Mouse (Mus musculus): Measurements from ENCODE around the gene Ripk1.
"Not testable (repeated sequence)": the region's sequence is repeated elsewhere in the genome, so short reads cannot be mapped to it uniquely, and the experiment has no call there.

The Ripk1 gene

GRCm38 (mm10) chr13:34038056-34038432 lies 35.9 kb downstream of the Ripk1 start:
- DNase-seq, result peak in 1 of 2 experiments; percentile 54

GRCm38 (mm10) chr13:34038901-34039341 lies 36.8 kb downstream of the Ripk1 start:
- DNase-seq, result peak in 1 of 2 experiments; percentile 15

- no peak for DNase-seq
Observed at GRCm38 (mm10) chr13:34040091-34040490, 37.9 kb downstream of the Ripk1 start.

- DNase-seq, result no peak
Observed at GRCm38 (mm10) chr13:34043716-34044393, 41.7 kb downstream of the Ripk1 start.

- no peak for DNase-seq
Observed at GRCm38 (mm10) chr13:34045511-34046249, 43.5 kb downstream of the Ripk1 start.

- DNase-seq, result peak; percentile 73 to 89
Observed at GRCm38 (mm10) chr13:34046421-34047012, 44.4 kb downstream of the Ripk1 start.

- DNase-seq, result no peak
Observed at GRCm38 (mm10) chr13:34047526-34047925, 45.4 kb downstream of the Ripk1 start.

- DNase-seq, result no peak
Observed at GRCm38 (mm10) chr13:34050479-34050878, 48.3 kb downstream of the Ripk1 start.

GRCm38 (mm10) chr13:34051692-34052091 lies 49.5 kb downstream of the Ripk1 start:
- no peak for DNase-seq

GRCm38 (mm10) chr13:34053673-34054282 lies 51.6 kb downstream of the Ripk1 start:
- no peak for DNase-seq

GRCm38 (mm10) chr13:34054391-34054790 lies 52.2 kb downstream of the Ripk1 start:
- no peak for DNase-seq

GRCm38 (mm10) chr13:34054983-34055382 lies 52.8 kb downstream of the Ripk1 start:
- DNase-seq, result no peak

GRCm38 (mm10) chr13:34057252-34057651 lies 55.1 kb downstream of the Ripk1 start:
- no peak for DNase-seq

GRCm38 (mm10) chr13:34060061-34060460 lies 57.9 kb downstream of the Ripk1 start:
- peak in 1 of 2 experiments; percentile 62 for DNase-seq

- no peak for DNase-seq
Observed at GRCm38 (mm10) chr13:34062466-34062865, 60.3 kb downstream of the Ripk1 start.

GRCm38 (mm10) chr13:34066351-34066750 lies 64.2 kb downstream of the Ripk1 start:
- DNase-seq, result peak in 1 of 2 experiments; percentile 59

- DNase-seq, result no peak
Observed at GRCm38 (mm10) chr13:34070296-34070695, 68.1 kb downstream of the Ripk1 start.

- no peak for DNase-seq
Observed at GRCm38 (mm10) chr13:34071836-34072235, 69.7 kb downstream of the Ripk1 start.

- DNase-seq, result no peak
Observed at GRCm38 (mm10) chr13:34072847-34073246, 70.7 kb downstream of the Ripk1 start.

- DNase-seq, result not testable (repeated sequence)
Observed at GRCm38 (mm10) chr13:34074441-34074840, 72.3 kb downstream of the Ripk1 start.

GRCm38 (mm10) chr13:34075893-34076292 lies 73.7 kb downstream of the Ripk1 start:
- not testable (repeated sequence) for DNase-seq

- DNase-seq, result peak; percentile 47 to 54
Observed at GRCm38 (mm10) chr13:34076561-34077491, 74.7 kb downstream of the Ripk1 start.
